Mouse (Mus musculus): Measurements from ENCODE around the gene Map4k4. TPM values are rescaled to one million over a fixed set of nuclear protein-coding genes. Genes with fewer than 3 reads are reported as not detected.

The Map4k4 gene
- total and polyA plus RNA-seq, 3 experiments: 0.04 to 0.21 TPM; not detected in 1

DNA sequence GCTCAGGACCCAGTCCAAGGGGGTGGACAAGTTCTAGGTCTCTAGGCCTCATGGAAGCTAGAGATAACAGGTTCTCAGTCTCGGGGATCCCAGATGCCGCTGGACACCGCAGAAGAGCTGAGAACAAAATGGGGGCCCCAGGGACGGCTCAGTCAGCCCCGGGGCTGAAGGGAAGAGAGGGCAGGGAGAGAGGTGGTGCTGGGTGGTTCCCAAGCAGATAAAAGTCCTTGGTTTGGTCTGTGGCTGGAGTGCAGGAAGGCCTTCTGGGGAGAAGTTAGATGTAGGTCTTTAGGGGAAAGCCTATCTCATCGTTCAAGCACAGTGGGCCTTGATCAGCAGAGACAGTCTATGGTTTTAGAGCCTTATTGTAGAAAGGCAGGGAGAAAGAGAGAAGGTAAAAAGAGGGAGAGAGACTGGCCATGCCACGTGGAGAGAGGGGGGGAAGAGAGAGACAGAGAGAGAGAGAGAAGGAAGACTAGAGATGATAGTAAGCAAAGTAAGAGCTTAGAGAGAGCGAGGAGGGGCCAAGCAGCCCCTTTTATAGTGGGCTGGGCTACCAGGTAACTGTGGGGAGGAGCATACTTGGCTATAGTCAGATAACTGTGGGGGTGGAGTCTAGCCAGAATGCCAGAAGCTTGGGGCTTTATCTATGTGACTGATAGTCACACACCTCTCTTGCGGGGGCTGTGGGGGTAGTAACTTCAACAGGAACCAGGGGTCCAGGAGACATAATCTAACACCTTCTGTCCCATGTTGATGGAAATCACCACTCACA lies 34.2 kb upstream of the Map4k4 start:
- DNase-seq (ENCODE audit: low read depth, low spot score): no peak
- Histone ChIP-seq H3K4me3 (ENCODE audit: control insufficient read depth in 1 of 2, insufficient read depth in 1 of 2, low read depth in 2 of 2, low read length in 2 of 2) (no peak overlapping the region), H3K9me3 (replicated peaks; ENCODE audit: insufficient read depth, low read length) (no peaks in the 10 kb centered on the region), H3K36me3 (ENCODE audit: control insufficient read depth in 1 of 2, insufficient read depth in 2 of 2, low read length in 2 of 2) (no peaks in the 10 kb centered on the region), H3K4me1 (ENCODE audit: control insufficient read depth in 1 of 2, insufficient read depth in 2 of 2, low read length in 2 of 2) (no peaks in the 10 kb centered on the region), H3K79me2 (ENCODE audit: control insufficient read depth, insufficient read depth, low read length, poor library complexity) (no peaks in the 10 kb centered on the region), H3K27me3 (ENCODE audit: control insufficient read depth in 1 of 2, insufficient read depth in 2 of 2, low read length in 2 of 2) (no peaks in the 10 kb centered on the region), H3K27ac (ENCODE audit: control insufficient read depth, low read depth, low read length) (no peak overlapping the region), H3K9ac (ENCODE audit: control insufficient read depth, low read depth, low read length, poor library complexity, severe bottlenecking) (no peak overlapping the region)
- no peak for TF ChIP-seq MYB (IDR thresholded peaks at IDR 0.05; ENCODE audit: low read depth, low read length)
- TF ChIP-seq POLR2AphosphoS5 (IDR thresholded peaks at IDR 0.05; ENCODE audit: borderline replicate concordance, low read depth, low read length): no peak
- TF ChIP-seq E2F4 (IDR thresholded peaks at IDR 0.05; ENCODE audit: borderline replicate concordance, low read depth, low read length): no peak
- TF ChIP-seq BHLHE40 (IDR thresholded peaks at IDR 0.05; ENCODE audit: borderline replicate concordance, low read depth, low read length): no peak
- TF ChIP-seq TBP (IDR thresholded peaks at IDR 0.05; ENCODE audit: low read depth, low read length): no peak

- Histone ChIP-seq H3K4me3 (ENCODE audit: control insufficient read depth in 1 of 2, insufficient read depth in 1 of 2, low read depth in 2 of 2, low read length in 2 of 2) (no peak overlapping the region), H3K79me2 (ENCODE audit: control insufficient read depth, insufficient read depth, low read length, poor library complexity) (no peaks in the 10 kb centered on the region), H3K4me1 (ENCODE audit: control insufficient read depth in 1 of 2, insufficient read depth in 2 of 2, low read length in 2 of 2) (no peaks in the 10 kb centered on the region), H3K9me3 (replicated peaks; ENCODE audit: insufficient read depth, low read length) (no peaks in the 10 kb centered on the region), H3K27ac (ENCODE audit: control insufficient read depth, low read depth, low read length) (no peak overlapping the region), H3K27me3 (ENCODE audit: control insufficient read depth in 1 of 2, insufficient read depth in 2 of 2, low read length in 2 of 2) (no peaks in the 10 kb centered on the region), H3K9ac (ENCODE audit: control insufficient read depth, low read depth, low read length, poor library complexity, severe bottlenecking) (no peak overlapping the region), H3K36me3 (ENCODE audit: control insufficient read depth in 1 of 2, insufficient read depth in 2 of 2, low read length in 2 of 2) (no peaks in the 10 kb centered on the region)
- no peak for TF ChIP-seq E2F4 (IDR thresholded peaks at IDR 0.05; ENCODE audit: borderline replicate concordance, low read depth, low read length)
- no peak for TF ChIP-seq ZC3H11A (IDR thresholded peaks at IDR 0.05; ENCODE audit: low read depth, low read length)
- TF ChIP-seq ZKSCAN1 (IDR thresholded peaks at IDR 0.05; ENCODE audit: low read depth, low read length): no peak
- TF ChIP-seq MXI1 (IDR thresholded peaks at IDR 0.05; ENCODE audit: low read depth, low read length): no peak
- no peak for TF ChIP-seq HCFC1 (IDR thresholded peaks at IDR 0.05; ENCODE audit: low read depth, low read length)
- no peak for TF ChIP-seq USF1 (IDR thresholded peaks at IDR 0.05; ENCODE audit: low read depth, low read length)
- TF ChIP-seq ELF1 (IDR thresholded peaks at IDR 0.05; ENCODE audit: low read depth, low read length): no peak
- TF ChIP-seq CHD1 (IDR thresholded peaks at IDR 0.05; ENCODE audit: low read depth, low read length): no peak
- DNase-seq (ENCODE audit: low read depth, low spot score): no peak
Measured at GRCm38 (mm10) chr1:39867142-39867525, 33.6 kb upstream of the Map4k4 start.

DNA sequence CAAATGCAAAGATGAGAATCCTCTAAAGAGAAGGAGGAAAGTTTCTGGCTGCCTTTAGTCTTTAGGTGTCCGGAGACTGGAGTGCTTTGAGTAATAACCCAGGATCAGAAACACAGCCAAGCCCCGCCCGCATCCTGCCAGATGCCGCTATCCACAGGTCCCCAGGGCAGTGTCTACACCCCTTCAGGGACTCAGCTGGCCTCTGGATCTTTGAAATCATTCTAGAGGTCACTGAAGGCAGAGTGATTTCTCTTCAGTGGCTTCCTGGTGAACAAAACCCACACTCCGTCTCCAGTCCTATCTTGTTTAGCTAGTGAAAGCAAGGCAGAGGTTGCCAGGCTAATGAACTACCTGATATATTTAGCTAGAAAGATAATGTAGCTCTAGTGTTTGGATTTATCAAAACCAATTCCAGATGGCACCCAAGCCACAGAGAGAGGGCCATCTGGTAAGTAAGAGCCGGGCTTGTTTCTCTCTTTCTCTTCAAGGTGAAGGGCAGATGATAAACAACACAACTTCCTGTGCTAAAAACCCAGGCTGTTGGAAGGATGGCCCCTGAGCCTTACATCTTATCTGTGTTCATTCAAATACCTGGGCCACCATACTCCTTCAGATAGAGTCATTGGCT lies 32.6 kb upstream of the Map4k4 start:
- Histone ChIP-seq H3K27ac (ENCODE audit: control insufficient read depth, low read depth, low read length) (no peak overlapping the region), H3K4me1 (ENCODE audit: control insufficient read depth in 1 of 2, insufficient read depth in 2 of 2, low read length in 2 of 2) (no peaks in the 10 kb centered on the region), H3K36me3 (ENCODE audit: control insufficient read depth in 1 of 2, insufficient read depth in 2 of 2, low read length in 2 of 2) (no peaks in the 10 kb centered on the region), H3K79me2 (ENCODE audit: control insufficient read depth, insufficient read depth, low read length, poor library complexity) (no peaks in the 10 kb centered on the region), H3K9me3 (replicated peaks; ENCODE audit: insufficient read depth, low read length) (no peaks in the 10 kb centered on the region), H3K27me3 (ENCODE audit: control insufficient read depth in 1 of 2, insufficient read depth in 2 of 2, low read length in 2 of 2) (no peaks in the 10 kb centered on the region), H3K4me3 (ENCODE audit: control insufficient read depth in 1 of 2, insufficient read depth in 1 of 2, low read depth in 2 of 2, low read length in 2 of 2) (no peak overlapping the region), H3K9ac (ENCODE audit: control insufficient read depth, low read depth, low read length, poor library complexity, severe bottlenecking) (no peak overlapping the region)
- TF ChIP-seq USF1 (IDR thresholded peaks at IDR 0.05; ENCODE audit: low read depth, low read length): no peak
- TF ChIP-seq MEF2A (IDR thresholded peaks at IDR 0.05; ENCODE audit: extremely low read depth, insufficient replicate concordance, low read depth, low read length, poor library complexity, severe bottlenecking): no peak
- TF ChIP-seq SMC3 (IDR thresholded peaks at IDR 0.05; ENCODE audit: low read depth, low read length): no peak
- TF ChIP-seq MAX (IDR thresholded peaks at IDR 0.05; ENCODE audit: low read length): no peak
- no peak for DNase-seq (ENCODE audit: low read depth, low spot score)

All from MEL (cell line).